Mouse (Mus musculus) lung, postnatal 4 days (tissue): ENCODE measurements around the gene Fam69b.
A peak's percentile ranks its signal among the peaks of the same experiment; 100 is the strongest.

Source experiments
- DNase-seq, 2 experiments: peaks; one replicate each; pipeline ENCODE4 v3.0.0; 2021

Gene Fam69b

DNA sequence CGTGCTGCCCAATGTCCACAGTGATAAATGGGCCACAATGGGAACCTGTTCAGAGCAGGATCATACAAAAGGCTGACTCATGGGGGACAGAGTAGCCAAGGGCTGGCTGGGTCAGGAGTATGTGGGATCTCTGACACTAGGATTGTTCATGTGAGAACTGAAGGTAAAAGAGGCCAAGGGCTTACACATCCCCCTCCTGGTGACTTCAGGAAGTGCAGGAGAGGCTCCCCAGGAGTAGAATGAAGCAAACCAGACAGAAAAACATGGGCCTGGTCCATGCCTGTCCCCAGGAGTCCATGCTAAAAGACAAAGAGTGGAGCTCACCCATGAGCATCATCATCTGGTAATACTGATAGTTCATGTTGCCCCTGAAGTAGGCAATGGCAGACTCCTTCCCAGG lies 35.3 kb downstream of the Fam69b start:
- peak in 1 of 2 experiments; percentile 68 for DNase-seq

DNA sequence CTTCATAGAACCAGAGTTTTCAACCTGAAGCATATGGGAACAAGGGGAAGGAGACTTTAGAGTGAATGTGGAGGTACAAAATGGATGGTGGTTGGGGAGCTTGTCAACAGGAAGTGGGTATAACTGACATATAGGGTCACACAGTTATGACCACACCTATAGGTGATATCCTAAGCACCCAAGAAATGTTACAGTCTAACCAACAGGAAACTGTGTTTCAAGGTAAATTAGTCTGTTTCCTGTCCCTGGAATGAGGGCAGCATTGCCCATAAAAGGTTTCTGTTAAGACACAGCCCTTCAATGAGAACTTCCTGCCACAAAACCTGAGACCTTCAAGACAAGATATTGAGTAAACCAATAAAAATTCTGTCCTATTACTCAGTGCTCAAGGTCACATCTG lies 40.5 kb downstream of the Fam69b start:
- DNase-seq: no peak

- no peak for DNase-seq
These were observed 42.9 kb downstream of the Fam69b start, which contains the start of gene Lcn4 for GRCm38 (mm10) chr2:26671182-26671581. TSS of gene Lcn4 (minus strand) at chr2:26671282.
